Mouse (Mus musculus) cerebellum, adult 2 months (tissue): ENCODE measurements around the gene Ufsp2. TPM values are rescaled to one million over a fixed set of nuclear protein-coding genes. Genes with fewer than 3 reads are reported as not detected.

Source experiments
- DNase-seq, 2 experiments: peaks; one replicate each; pipeline ENCODE4 v3.0.0; 2021
- H3K27ac ChIP-seq: fragments of 200-500 bp; 2 replicates; pipeline ENCODE4 v1.5.1; 2012; ENCODE audit warnings: low read length, control low read depth, inconsistent platforms; ENCODE audit not compliant: insufficient read depth
- H3K27me3 ChIP-seq: fragments of 200-500 bp; 2 replicates; pipeline ENCODE4 v1.6.1; 2012; ENCODE audit warnings: inconsistent platforms, mild to moderate bottlenecking, low read length, moderate library complexity; ENCODE audit not compliant: control insufficient read depth, insufficient read depth
- H3K4me1 ChIP-seq: fragments of 200-500 bp; 2 replicates; pipeline ENCODE4 v1.6.1; 2011; ENCODE audit warnings: low read length; ENCODE audit not compliant: control insufficient read depth, insufficient read depth
- H3K4me3 ChIP-seq: fragments of 200-500 bp; replicated peaks from 2 replicates; pipeline ENCODE3; 2011; ENCODE audit warnings: mild to moderate bottlenecking, low read depth, low read length, control low read depth; ENCODE audit not compliant: insufficient read depth
- CTCF ChIP-seq: fragments of 200-500 bp; IDR thresholded peaks from 2 replicates; pipeline ENCODE4 v1.5.1; 2011; ENCODE audit warnings: low read depth, mild to moderate bottlenecking, control low read depth, low read length, moderate library complexity, borderline replicate concordance; ENCODE audit not compliant: insufficient read depth
- POLR2A ChIP-seq: fragments of 200-500 bp; IDR thresholded peaks from 2 replicates; pipeline ENCODE4 v1.6.1; 2011; ENCODE audit warnings: low read length, control low read depth, borderline replicate concordance; ENCODE audit not compliant: insufficient read depth
- WGBS: fragments of 180-500 bp; shearing (Covaris S2); methylation state at CpG from one replicate; pipeline ENCODE4 v1.1.7; 2018; 5-methylcytosine and 5-hydroxymethylcytosine counted together
- polyA plus RNA-seq: library from polyadenylated mRNA; depleted of rRNA; stranded (reverse); fragments of >200 nt; gene quantifications from 2 replicates; pipeline ENCODE4 v1.2.3, GENCODE M21; 2012; rRNA removed

The Ufsp2 gene
- polyA plus RNA-seq = 68.1 and 71.4 TPM in 2 replicates

DNA sequence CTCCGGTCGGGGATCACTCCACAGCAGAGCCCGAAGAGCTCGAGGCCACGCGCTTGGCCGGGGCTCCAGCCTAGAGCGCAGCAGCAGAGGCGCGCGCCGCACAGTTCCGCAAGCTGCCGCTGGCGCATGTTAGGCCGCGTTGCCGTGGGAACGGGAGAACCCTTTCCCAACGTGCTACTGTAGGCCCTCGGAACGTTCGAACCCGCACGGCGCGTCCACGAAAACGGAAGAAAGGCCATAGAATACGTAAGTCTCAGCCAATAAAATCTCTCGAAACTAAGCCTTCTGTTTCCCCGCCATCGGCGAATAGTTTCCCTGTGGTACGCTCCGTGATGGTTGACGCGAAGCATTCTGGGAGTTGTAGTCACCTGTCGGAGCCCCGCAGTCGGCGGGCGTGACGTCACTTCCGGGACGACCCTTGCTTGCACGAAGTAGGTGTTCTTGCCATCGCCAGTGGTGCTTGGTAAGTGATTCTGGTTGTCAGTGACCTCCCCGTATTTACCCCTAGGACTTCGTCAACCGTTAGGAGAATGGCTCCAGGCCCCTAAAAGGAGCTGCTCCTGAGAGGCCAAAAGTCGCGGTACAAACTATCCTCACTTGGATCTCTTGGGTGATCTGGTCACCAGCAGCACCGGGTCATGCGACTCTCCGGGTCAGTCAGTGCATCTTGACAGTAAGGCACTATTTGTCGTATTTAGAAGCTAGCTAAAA is at the start of gene Ufsp2, which contains the start of gene 1700029J07Rik:
Ufsp2 (plus strand) TSS at position 403 of the 711 bp plus-strand sequence.
1700029J07Rik (minus strand) TSS at position 127 of the 711 bp plus-strand sequence.
- TF ChIP-seq CTCF (peak; percentile 27; the same call in 1 of the 2 replicates), POLR2A (peak; percentile 94)
- peak; percentile 98 to 99 for DNase-seq
- Histone ChIP-seq H3K4me1 (peaks cover 3% of the 10 kb centered on the region; the same call in 1 of the 2 replicates), H3K27ac (peak within 1 kb of the TSS; percentile 22), H3K4me3 (peak within 1 kb of the TSS; percentile 88), H3K27me3 (no peaks in the 10 kb centered on the region)
- under 1% methylated on average over 57 of the region's 57 CpGs for WGBS

DNA sequence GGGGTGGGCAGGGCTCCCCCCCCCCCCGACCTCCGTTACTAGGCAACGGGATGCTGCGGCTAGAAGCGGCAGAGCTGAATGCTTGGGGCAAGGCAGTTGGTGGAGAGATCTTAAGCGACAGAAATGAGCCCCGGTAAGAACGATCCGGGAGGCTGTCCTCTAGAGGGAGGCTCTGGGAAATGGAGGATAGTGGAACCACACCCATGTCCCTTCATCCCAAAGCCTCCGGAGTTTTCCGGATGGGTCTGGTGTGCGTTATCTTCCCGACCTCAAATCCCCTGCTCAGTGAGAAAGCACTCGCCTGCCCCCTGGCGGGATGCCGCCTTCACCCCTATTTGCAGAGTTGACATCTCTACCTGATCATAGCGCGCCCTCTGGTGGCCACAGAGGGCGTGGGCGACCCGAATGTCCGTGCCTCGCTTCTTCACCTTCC is 40.7 kb upstream of the Ufsp2 start, which contains the start of gene Ccdc110:
Ccdc110 (plus strand) TSS at position 38 of the 433 bp plus-strand sequence.
- under 1% methylated on average over 23 of the region's 23 CpGs for WGBS
- TF ChIP-seq CTCF (peak; percentile 99), POLR2A (no peak)
- DNase-seq = peak; percentile 85 to 90

DNA sequence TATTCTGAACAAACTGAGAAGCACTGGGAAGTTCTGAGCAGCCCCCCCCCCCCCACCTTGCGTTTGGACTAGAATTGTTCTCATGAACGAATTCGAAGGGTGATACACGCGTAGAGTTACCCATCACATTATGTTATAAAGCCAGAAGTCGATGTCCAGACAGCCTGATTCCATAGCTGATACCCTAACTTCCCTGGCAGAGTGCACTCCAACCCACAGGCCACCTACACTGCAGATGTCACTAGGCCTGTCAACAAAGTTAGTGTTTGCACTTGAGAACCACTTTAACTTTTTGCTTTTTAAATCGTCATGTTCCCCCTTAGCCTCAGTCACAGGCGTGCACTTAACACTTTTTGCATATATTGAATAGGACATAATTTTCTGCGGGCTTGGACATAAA is 38.3 kb upstream of the Ufsp2 start:
- no peak overlapping the region for H3K27ac ChIP-seq
- H3K4me1 ChIP-seq = no peaks in the 10 kb centered on the region
- H3K4me3 ChIP-seq = no peak overlapping the region
- WGBS = 89% methylated on average over 9 of the region's 9 CpGs
- no peak for DNase-seq
- TF ChIP-seq CTCF (no peak), POLR2A (no peak)
- no peaks in the 10 kb centered on the region; the same call in 1 of the 2 replicates for H3K27me3 ChIP-seq

More for the DNA sequence above, 40.7 kb upstream of the Ufsp2 start, which contains the start of gene Ccdc110:
- no peak within 1 kb of the TSS for H3K27ac ChIP-seq
- no peaks in the 10 kb centered on the region for H3K4me1 ChIP-seq
- H3K27me3 ChIP-seq = no peaks in the 10 kb centered on the region; the same call in 1 of the 2 replicates
- peak within 1 kb of the TSS; percentile 36 for H3K4me3 ChIP-seq

GRCm38 (mm10) chr8:45946283-45946682 is 29.0 kb upstream of the Ufsp2 start:
- TF ChIP-seq POLR2A (no peak), CTCF (no peak)

DNA sequence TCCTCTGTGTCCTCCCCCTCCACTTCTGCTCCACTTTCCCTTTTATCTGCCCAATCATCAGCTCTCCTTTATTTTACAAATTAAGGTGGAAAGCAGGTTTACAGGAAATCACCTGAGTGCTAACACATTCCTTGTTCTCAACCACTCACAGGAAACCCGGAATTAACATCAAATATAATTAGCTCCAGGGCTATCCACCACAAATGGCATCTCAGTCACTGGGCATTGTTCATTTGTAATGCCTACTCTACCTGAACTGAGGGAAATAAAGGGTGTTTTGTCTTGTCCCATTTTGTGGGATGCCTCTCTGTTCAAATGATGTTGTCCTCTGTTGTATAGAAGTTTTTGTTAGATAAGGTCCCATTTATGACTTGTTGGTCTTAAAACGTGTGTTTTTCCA is 24.7 kb upstream of the Ufsp2 start:
- H3K4me1 ChIP-seq = no peaks in the 10 kb centered on the region
- no peaks in the 10 kb centered on the region for H3K27me3 ChIP-seq
- WGBS = 59% methylated on average over 2 of the region's 2 CpGs
- TF ChIP-seq POLR2A (no peak), CTCF (no peak)
- no peak for DNase-seq
- no peak overlapping the region for H3K4me3 ChIP-seq
- H3K27ac ChIP-seq = no peak overlapping the region

More at GRCm38 (mm10) chr8:45946283-45946682, 29.0 kb upstream of the Ufsp2 start:
- Histone ChIP-seq H3K27ac (no peak overlapping the region), H3K4me3 (no peak overlapping the region), H3K27me3 (no peaks in the 10 kb centered on the region), H3K4me1 (no peaks in the 10 kb centered on the region)
- WGBS = 85% methylated on average over 4 of the region's 4 CpGs
- DNase-seq = no peak

DNA sequence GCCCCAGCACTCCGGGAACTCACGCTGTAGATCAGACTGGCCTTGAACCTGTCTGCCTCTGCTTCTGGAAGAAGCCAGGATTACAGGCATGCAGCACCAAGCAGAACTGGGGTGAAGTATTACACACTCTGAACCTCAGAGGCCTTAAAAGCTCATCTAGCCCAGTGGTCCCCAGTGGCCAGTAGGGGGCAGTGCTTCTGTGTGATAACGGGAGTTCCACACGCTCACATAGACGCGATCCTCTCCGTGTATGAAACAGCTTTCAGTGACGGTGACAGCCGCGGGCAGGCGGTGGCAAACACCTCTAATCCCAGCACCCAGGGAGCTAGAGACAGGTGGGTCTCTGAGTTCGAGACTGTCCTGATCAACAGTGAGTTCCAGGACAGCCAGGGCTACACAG is 4.4 kb upstream of the Ufsp2 start:
- H3K27ac ChIP-seq = no peak overlapping the region
- no peaks in the 10 kb centered on the region for H3K27me3 ChIP-seq
- H3K4me1 ChIP-seq = peaks cover 3% of the 10 kb centered on the region; the same call in 1 of the 2 replicates
- no peak for TF ChIP-seq CTCF
- TF ChIP-seq POLR2A = no peak
- no peak for DNase-seq
- H3K4me3 ChIP-seq = no peak overlapping the region
- 97% methylated on average over 12 of the region's 12 CpGs for WGBS

- TF ChIP-seq CTCF = no peak
- TF ChIP-seq POLR2A = no peak
- Histone ChIP-seq H3K27me3 (no peaks in the 10 kb centered on the region), H3K27ac (no peak overlapping the region), H3K4me1 (peaks cover 3% of the 10 kb centered on the region; the same call in 1 of the 2 replicates), H3K4me3 (no peak overlapping the region)
- 63% methylated on average over 8 of the region's 8 CpGs for WGBS
- DNase-seq = no peak
Observed at GRCm38 (mm10) chr8:45973988-45974505, 1.3 kb upstream of the Ufsp2 start.
